Mouse (Mus musculus) skeletal muscle tissue, adult 2 months (tissue): ENCODE results near the gene Kcnh7.
A peak's percentile ranks its signal among the peaks of the same experiment; 100 is the strongest.

ENCODE experiments used
- DNase-seq: peaks from one replicate; pipeline ENCODE4 v3.0.0-alpha.2; 2012; ENCODE audit warnings: low read depth, low spot score

The Kcnh7 gene

DNA sequence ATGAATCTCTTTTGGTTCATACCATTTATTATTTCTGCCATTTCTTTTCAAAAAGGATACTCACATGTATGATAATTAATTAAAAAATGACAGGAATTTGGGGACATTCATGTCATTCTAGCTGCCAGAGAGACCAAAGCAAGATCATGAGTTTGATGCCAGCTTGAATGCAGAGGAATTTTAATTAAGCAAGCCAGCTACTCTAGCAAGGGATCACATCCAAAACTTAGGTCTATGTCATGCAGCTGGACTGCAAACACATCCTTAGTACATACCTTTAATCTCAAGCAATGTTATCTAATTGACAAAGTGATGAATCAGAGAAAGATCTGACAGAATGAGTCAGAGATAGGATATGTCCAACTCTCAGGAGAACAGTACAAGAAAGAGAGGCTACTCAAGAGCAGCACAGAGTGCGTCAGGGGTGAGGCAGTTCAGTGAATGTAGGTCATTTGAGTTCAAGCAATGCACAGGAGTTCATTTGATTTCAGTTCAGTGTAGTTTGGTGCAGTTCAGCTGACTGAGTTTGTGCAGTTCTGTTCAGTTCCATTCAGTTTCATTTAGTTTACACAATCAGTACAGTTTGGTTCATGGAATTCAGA, 248.7 kb downstream of the Kcnh7 start:
- DNase-seq: no peak

DNA sequence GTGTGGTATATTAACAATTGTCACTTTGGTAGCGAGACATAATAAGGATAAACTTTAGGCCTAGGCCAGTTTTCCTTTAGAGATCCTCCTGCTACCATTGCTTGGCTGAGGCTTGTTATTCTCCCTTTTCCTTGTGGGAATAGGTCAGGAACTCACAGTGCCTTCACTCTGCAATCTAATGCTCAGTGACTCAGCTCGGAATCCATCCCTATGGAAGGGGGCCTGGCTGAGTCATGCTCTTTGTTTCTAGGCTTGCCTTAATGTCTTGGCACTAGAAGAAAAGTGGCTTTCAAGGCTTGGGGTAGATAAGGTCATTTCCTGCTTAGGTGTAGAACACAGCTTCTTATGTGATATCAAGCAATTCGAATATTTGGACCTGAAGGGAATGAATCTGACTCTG, 255.6 kb downstream of the Kcnh7 start:
- no peak for DNase-seq

DNA sequence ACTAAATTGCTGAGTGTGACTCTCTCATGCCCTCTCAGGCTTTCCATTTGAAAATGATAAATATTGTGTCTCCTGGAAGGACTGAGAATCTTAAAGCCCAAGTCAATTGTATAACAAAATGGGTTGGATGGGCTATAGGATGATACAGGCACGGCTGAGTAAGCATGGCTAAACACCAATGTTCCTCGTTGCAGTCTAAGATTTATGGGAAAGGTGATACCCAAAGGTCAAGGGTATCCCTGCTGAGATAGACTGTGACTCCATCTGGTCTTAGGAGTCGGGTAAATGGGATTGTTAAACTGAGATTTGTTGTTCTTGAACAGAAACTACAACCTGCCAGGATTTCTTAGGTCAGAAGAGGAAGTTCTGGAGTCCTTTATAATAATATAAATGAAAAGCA, 256.0 kb downstream of the Kcnh7 start:
- DNase-seq: no peak

GRCm38 (mm10) chr2:62923803-62924202, 260.3 kb downstream of the Kcnh7 start:
- DNase-seq: no peak

DNA sequence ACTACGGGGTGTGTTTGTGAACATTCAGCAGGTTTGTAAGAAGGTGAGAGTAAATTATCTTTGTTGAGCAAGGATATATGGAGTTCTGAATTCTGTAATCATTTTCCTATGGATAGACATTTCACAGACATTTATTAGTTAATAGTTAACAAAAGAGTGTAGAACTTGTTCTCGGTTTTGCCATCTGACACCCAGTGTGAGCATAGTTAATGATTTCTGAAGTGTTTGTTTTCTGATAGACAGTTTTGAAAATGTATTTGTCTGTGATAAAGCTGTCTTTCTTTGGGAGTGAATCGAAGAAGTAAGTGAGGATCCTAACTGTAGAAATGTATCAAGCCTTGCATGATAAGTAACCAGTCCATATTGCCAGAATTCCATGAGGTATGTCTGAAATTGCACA, 276.4 kb downstream of the Kcnh7 start:
- no peak for DNase-seq

DNA sequence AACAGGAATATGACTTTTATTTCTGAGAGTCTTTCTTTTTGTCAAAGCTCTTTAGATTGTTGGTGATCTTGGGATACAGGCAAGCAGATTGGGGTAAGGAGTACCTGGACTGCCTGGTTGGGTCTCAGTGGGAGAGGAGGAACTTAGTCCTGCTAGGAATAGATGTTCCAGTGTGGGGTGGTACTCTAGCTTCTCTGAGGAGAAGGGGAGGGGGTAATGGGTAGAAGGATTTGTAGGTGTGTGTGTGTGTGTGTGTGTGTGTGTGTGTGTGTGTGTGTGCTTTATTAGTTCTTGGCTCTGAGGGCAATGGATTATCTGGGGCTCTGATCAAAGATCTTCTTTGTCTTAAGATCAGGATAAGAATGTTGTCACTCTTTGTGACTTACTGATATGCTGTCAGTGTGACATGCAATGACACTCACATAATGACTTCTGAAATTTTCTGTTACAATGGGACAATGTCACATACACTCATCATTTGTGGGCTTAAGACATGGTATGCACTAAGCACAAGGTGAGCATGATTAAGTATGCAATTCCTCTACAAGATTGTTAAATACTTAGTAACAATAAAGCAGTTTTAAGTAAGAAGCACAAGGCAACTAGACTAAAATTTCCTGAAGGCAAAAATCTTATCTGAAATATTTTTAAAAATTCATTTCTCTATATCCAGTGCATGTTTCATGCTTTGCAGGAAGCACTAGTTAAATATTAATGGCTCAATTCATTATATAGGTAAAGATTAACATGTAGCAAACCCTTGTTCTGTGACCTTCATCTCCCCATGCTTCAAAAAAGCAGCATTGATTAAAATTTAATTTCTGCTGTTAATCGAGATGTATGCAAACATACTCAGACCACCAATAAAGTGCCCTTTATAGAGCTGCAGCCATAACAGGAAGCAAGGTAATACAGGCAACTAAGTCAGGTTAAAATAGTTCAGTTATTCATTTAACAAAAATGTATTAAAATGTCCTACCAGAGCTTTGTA, 281.4 kb downstream of the Kcnh7 start:
- no peak for DNase-seq

DNA sequence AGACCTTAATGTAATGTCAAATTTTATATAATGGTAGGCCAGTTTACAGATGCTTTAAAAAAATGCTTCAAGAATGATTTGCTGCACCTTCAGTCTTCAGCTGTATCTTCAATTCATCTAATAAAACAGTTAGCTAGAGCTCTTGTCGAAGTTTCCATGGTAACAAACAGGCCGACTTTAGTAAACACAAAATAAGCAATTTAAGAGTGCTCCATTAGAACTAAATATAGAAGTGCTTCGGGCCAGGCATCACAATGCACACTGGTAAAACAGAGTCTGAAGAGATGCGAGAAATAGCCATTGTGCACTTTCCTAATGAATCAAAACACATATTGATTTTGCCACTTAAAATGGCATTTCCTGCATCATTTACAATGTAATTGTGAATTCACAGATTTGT, 305.3 kb downstream of the Kcnh7 start:
- no peak for DNase-seq

GRCm38 (mm10) chr2:62855391-62855790, 328.7 kb downstream of the Kcnh7 start:
- DNase-seq: no peak

DNA sequence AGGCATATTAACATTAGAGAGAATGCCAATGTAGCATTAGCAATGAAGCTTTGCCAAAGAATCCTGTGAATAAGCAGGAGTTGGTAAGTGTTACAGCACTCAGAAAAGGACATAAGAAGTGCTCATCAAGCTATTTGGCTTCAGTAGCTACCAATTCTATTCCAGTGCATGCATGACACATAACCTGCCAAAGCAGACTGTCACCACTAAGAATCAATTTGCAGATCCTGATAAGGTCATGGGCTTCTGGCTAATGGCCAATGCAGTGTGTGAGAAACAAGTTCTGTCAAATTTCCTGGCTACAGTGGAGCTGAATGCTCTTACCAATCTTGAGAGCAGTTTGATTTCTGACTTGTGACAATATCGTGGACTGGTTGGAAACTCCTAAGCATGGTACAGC, 341.5 kb downstream of the Kcnh7 start:
- no peak for DNase-seq

DNA sequence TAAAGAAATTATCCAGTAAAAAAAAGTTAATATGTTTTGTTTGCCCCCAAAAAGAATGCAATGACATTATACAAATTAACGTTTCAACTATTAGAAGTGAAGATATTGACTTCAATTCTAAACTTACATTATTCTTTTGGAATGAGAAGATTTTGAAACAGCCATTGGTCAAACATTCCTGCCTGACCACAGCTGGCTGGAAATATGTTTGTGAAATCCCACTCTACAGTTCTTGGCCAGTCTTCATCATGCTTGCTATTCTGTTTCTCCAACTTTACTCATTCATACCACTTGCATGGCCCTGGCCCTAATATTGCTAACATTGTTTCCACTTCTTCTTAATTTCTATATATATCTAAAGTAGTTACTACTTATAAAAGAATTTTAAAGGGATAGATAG, 349.8 kb downstream of the Kcnh7 start:
- DNase-seq: no peak

DNA sequence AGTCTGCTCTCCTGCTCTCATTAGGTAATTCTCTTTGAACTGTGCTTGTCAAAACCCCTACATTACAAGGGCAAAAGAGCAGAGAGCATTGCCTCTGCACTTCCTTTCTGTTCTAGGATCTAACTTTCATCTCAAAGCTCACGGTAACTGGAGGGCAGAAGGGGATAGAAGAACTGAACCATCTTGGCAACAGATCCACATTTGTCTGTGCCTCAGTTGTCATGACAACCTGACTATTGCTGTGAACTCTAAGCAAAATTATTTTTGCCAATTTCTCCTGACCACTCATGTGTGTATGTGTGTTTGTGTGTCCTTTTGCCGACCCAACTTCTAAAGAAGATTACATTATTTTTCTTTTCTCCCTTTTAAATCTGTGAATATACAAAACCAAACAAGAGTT, 364.9 kb downstream of the Kcnh7 start:
- DNase-seq: no peak

- DNase-seq: no peak
These were observed 368.1 kb downstream of the Kcnh7 start for GRCm38 (mm10) chr2:62816016-62816415.

DNA sequence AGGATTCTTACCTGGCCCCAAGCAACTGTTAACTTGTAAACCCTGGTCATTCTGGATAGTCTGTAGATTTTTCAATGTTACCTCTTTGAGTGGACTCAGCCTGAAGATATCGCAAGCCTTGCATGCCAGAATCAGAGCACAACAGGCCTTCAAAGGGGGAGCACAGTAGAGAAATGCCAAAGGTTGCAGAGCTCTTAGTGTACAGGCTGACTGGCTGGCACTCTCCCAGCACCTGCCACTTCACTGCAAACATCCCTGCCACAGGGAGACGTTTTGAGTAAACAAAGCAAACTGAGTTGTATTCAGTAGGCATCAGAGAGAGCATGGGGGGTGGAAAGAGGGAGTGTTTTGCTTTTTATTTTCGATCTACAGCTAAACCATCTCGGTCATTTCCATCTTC, 375.3 kb downstream of the Kcnh7 start:
- no peak for DNase-seq

DNA sequence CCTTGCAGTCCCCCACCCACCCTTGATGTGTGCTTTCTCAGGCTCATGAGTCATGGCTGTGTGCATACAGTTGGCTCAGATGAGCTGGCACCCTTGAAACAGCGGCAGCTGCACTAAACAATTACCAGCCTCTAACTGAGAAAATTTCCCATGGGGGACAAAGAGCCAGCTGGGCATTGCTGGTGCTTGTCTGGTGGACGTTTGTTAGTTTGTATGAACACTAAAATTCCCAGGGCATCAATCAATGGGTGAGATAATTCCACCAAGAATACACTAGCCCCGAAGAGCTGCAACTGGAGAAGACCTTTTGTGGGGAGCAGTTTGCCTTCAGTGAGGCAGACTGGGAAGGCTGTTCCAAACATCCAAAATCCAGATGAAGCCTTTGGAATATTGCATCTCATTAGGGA, 376.6 kb downstream of the Kcnh7 start:
- no peak for DNase-seq

GRCm38 (mm10) chr2:62806931-62807330, 377.2 kb downstream of the Kcnh7 start:
- DNase-seq: no peak

DNA sequence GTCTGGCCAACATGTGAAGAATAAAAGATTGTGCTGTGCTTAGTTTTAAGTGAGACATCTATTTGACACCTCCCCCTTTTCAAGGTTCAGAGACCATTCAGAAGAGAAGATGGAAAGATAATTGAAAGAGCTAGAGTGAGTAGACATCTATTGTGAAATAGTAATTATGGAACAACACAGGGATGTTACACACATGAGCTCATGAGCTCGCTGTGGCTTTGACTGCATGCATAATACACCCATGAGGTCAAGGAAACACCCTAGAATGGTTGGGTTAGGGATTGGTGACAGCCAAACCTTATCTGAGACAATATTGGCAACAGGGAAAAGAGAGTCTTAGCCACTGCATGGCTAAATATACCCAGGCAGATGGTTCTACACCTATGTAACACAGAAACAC, 380.1 kb downstream of the Kcnh7 start:
- no peak for DNase-seq

DNA sequence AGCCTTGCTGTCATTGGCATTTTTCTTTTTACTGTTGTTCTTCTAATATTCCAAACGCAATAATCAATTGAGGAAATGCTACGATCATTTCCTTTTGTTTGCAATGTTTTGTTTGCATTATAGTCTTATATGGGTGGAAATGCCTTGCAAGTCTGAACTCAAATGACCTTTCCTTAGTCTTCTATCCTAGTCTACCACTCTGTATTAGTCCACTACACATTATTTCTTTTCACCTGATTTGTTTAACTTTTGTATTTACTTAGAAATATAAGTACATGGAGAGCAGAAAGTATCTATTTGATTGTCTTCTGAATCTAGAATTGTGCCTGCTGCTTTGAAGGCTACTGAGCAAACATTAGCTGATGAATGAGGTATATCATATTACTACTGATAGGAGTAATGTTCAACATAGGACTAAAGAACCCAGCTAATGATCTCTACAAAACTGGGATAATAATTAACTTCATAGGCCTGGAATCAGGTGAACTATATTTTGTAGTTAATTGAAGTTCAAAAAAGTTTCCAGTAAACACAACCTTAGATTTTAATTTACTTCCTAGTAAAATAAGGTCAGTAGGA, 399.5 kb downstream of the Kcnh7 start:
- DNase-seq: no peak

DNA sequence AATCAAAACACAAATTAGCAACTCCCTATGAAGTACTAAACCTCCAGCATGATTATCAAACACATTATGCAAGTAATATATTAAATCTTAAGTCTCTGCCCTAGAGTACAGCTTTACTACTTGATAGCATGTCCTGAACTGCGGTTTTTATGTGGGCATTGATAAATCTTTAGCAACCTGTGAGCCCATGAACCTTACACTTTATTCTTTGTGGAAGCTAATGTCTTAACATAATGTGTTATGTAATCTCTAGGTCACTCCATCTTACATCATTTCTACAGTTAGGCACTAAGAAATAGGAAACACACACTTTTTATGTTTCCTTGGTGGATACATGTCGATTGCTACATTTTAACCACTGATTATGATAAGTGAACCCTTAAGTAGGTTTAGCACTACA, 437.8 kb downstream of the Kcnh7 start:
- no peak for DNase-seq

GRCm38 (mm10) chr2:62743098-62743497, 441.0 kb downstream of the Kcnh7 start:
- DNase-seq: no peak

GRCm38 (mm10) chr2:62730671-62731070, 453.4 kb downstream of the Kcnh7 start:
- DNase-seq: no peak

DNA sequence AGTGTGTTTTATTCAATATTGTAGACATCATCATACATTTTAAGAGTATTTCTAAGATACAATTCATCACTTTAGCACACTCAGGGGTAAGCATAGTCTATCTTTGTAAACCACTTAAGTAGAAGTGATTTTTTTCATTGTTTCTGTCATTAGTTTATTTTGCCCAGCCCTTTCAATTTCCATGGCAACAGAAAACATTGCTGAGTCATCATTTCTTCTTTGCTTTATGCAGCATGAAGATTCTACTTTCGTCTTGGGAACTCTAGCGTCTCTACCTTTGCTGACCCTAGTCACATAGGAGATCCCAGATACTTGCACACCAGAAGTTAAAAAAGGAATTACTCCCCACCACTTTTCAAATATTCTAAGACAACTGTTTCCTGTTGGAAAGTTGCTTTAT, 456.4 kb downstream of the Kcnh7 start:
- no peak for DNase-seq

DNA sequence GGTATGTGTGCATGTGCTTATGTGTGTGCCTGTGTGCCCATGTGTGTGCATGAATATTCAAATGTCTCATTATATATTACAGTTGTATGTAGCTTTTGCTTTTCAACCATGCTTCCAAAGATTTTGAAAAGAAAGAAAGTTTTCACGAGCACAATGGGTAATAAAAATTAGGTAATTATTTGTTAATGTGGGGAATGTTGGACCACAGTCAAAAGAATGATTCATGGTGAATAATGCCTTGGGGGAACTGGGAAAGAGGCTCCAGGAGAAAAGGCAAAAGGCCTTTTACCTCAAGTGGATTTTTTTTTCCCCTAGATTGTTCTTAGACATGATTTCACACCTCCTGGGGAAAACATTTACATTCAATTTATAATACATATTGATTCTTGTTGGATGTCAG, 458.1 kb downstream of the Kcnh7 start:
- DNase-seq: peak; percentile 3

- DNase-seq: no peak
These were observed 465.7 kb downstream of the Kcnh7 start for GRCm38 (mm10) chr2:62718411-62718810.
